Mouse (Mus musculus): ENCODE results near the gene Dennd4c.

DNA sequence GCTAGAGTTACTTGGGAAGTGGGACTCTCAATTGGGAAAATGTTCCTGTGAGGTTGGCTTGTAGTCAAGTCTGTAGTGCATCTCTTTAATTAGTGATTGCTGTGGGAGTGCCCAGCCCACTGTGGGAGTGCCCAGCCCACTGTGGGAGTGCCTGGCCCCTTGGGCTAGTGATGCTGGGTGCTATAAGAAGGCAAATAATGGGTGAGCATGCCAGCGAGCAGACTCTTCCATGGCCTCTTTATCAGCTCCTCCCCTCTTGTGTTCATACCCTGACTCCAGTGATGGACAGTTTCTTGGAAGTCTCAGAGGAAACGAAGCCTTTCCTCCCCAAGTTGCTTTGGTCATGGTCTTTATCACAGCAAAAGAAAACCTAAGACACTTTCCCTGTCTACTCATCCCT, 134.1 kb downstream of the Dennd4c start:
- TF ChIP-seq GATA1 (IDR thresholded peaks at IDR 0.05; ENCODE audit: borderline replicate concordance, low read length) (no peak), FLI1 (IDR thresholded peaks at IDR 0.05; ENCODE audit: low read length) (no peak)

Measured in megakaryocyte, embryonic 14.5 days (primary cell).